Mouse (Mus musculus) CH12.LX (cell line): ENCODE measurements around the gene Fgfr2. TPM values are rescaled to one million over a fixed set of nuclear protein-coding genes. Genes with fewer than 3 reads are reported as not detected.

Source experiments
- DNase-seq: peaks from one replicate; pipeline ENCODE4 v3.0.0-alpha.2; 2013; ENCODE audit errors: extremely low read depth
- H3K27ac ChIP-seq: 2 replicates; pipeline ENCODE4 v1.5.1; 2012; ENCODE audit warnings: low read depth, mild to moderate bottlenecking, control low read depth, moderate library complexity; ENCODE audit not compliant: insufficient read depth
- H3K27me3 ChIP-seq: replicated peaks from 2 replicates; pipeline ENCODE3; 2012; ENCODE audit warnings: inconsistent platforms
- H3K36me3 ChIP-seq, 2 experiments: replicated peaks in 1 of 2; 2 replicates each; pipeline versions ENCODE3 to v1.6.1; 2012; ENCODE audit warnings: inconsistent platforms in 1 of 2, low read length in 1 of 2, mild to moderate bottlenecking in 1 of 2, mixed read lengths in 1 of 2, moderate library complexity in 1 of 2; ENCODE audit not compliant: control insufficient read depth in 1 of 2, insufficient read depth in 1 of 2
- H3K4me1 ChIP-seq, 2 experiments: 2 replicates each; pipeline ENCODE4 v1.6.1; 2012; ENCODE audit warnings: inconsistent platforms in 1 of 2, moderate library complexity in 1 of 2; ENCODE audit not compliant: insufficient read depth in 2 of 2, control insufficient read depth in 1 of 2
- H3K4me2 ChIP-seq: 2 replicates; pipeline ENCODE4 v1.6.1; 2012; ENCODE audit warnings: low read depth, mild to moderate bottlenecking, control low read depth; ENCODE audit not compliant: poor library complexity, insufficient read depth, severe bottlenecking
- H3K4me3 ChIP-seq, 3 experiments: fragments of 150-350 bp in 1 of 3; sonication (generic) in 1 of 3; replicated peaks in 1 of 3; 2 replicates each; pipeline versions ENCODE3 to v1.5.1; 2011 to 2012; ENCODE audit warnings: low read depth in 2 of 3, low read length in 2 of 3, mild to moderate bottlenecking in 2 of 3, moderate library complexity in 2 of 3, control low read depth in 1 of 3, improper control_type of control experiment in 1 of 3, inconsistent platforms in 1 of 3, mixed read lengths in 1 of 3; ENCODE audit not compliant: poor library complexity in 1 of 3
- H3K79me2 ChIP-seq: replicated peaks from 2 replicates; pipeline ENCODE4 v1.6.1; 2012; ENCODE audit warnings: mild to moderate bottlenecking, moderate library complexity; ENCODE audit not compliant: control insufficient read depth, poor library complexity, insufficient read depth, severe bottlenecking; ENCODE audit errors: extremely low read depth
- H3K9ac ChIP-seq: 2 replicates; pipeline ENCODE4 v1.6.1; 2012; ENCODE audit warnings: low read depth, mild to moderate bottlenecking, control low read depth, moderate library complexity; ENCODE audit not compliant: insufficient read depth
- H3K9me3 ChIP-seq: replicated peaks from 2 replicates; pipeline ENCODE3; 2012; ENCODE audit warnings: low read length, inconsistent platforms, mixed read lengths
- BHLHE40 ChIP-seq: IDR thresholded peaks from 2 replicates; pipeline ENCODE4 v1.6.1; 2011; ENCODE audit warnings: mild to moderate bottlenecking, low read depth, low read length, improper control_type of control experiment
- CHD1 ChIP-seq: IDR thresholded peaks from 2 replicates; pipeline ENCODE4 v1.6.1; 2012; ENCODE audit warnings: low read depth, low read length, improper control_type of control experiment, inconsistent platforms
- E2F4 ChIP-seq: IDR thresholded peaks from 2 replicates; pipeline ENCODE4 v1.6.1; 2011; ENCODE audit warnings: low read depth, low read length, improper control_type of control experiment; ENCODE audit not compliant: insufficient replicate concordance
- ELF1 ChIP-seq: IDR thresholded peaks from 2 replicates; pipeline ENCODE4 v1.6.1; 2014; ENCODE audit warnings: low read depth, mild to moderate bottlenecking, inconsistent platforms, low read length, improper control_type of control experiment
- GABPA ChIP-seq: IDR thresholded peaks from 2 replicates; pipeline ENCODE4 v1.6.1; 2012; ENCODE audit warnings: low read depth, low read length, improper control_type of control experiment, inconsistent platforms; ENCODE audit not compliant: insufficient replicate concordance
- JUN ChIP-seq: IDR thresholded peaks from 2 replicates; pipeline ENCODE4 v1.6.1; 2011; ENCODE audit warnings: low read depth, mild to moderate bottlenecking, low read length, improper control_type of control experiment, moderate library complexity; ENCODE audit not compliant: insufficient read depth
- JUND ChIP-seq: conservative IDR thresholded peaks from 2 replicates; pipeline ENCODE4 v1.6.1; 2011; ENCODE audit warnings: low read depth, low read length, improper control_type of control experiment
- KAT2A ChIP-seq: IDR thresholded peaks from 2 replicates; pipeline ENCODE4 v1.6.1; 2012; ENCODE audit warnings: low read length, improper control_type of control experiment, inconsistent platforms; ENCODE audit not compliant: insufficient replicate concordance
- MAFK ChIP-seq: IDR thresholded peaks from 2 replicates; pipeline ENCODE4 v1.6.1; 2011; ENCODE audit warnings: low read length, improper control_type of control experiment; ENCODE audit not compliant: insufficient replicate concordance
- MEF2A ChIP-seq: IDR thresholded peaks from 2 replicates; pipeline ENCODE4 v1.6.1; 2014; ENCODE audit warnings: low read depth, mild to moderate bottlenecking, inconsistent platforms, low read length, improper control_type of control experiment, borderline replicate concordance
- NELFE ChIP-seq: IDR thresholded peaks from 2 replicates; pipeline ENCODE4 v1.6.1; 2011; ENCODE audit warnings: low read depth, low read length, improper control_type of control experiment
- NRF1 ChIP-seq: IDR thresholded peaks from 2 replicates; pipeline ENCODE4 v1.6.1; 2014; ENCODE audit warnings: low read depth, mild to moderate bottlenecking, inconsistent platforms, low read length, improper control_type of control experiment, moderate library complexity
- PAX5 ChIP-seq: IDR thresholded peaks from 2 replicates; pipeline ENCODE4 v1.6.1; 2012; ENCODE audit warnings: low read length, inconsistent platforms, mixed read lengths
- POLR2A ChIP-seq: IDR thresholded peaks from 2 replicates; pipeline ENCODE4 v1.6.1; 2011; ENCODE audit warnings: low read depth, mild to moderate bottlenecking, improper control_type of control experiment, low read length
- POLR2AphosphoS2 ChIP-seq: IDR thresholded peaks from 2 replicates; pipeline ENCODE4 v1.6.1; 2011; ENCODE audit warnings: low read depth, low read length, improper control_type of control experiment
- RCOR1 ChIP-seq: conservative IDR thresholded peaks from 2 replicates; pipeline ENCODE4 v1.6.1; 2012; ENCODE audit warnings: low read depth, mild to moderate bottlenecking, inconsistent platforms, low read length, improper control_type of control experiment
- SIN3A ChIP-seq: IDR thresholded peaks from 2 replicates; pipeline ENCODE4 v1.6.1; 2012; ENCODE audit warnings: low read length, improper control_type of control experiment, inconsistent platforms
- SMC3 ChIP-seq: IDR thresholded peaks from 2 replicates; pipeline ENCODE4 v1.6.1; 2011; ENCODE audit warnings: low read depth, low read length, improper control_type of control experiment
- UBTF ChIP-seq: IDR thresholded peaks from 2 replicates; pipeline ENCODE4 v1.6.1; 2012; ENCODE audit warnings: low read depth, mild to moderate bottlenecking, inconsistent platforms, low read length, improper control_type of control experiment, moderate library complexity
- USF2 ChIP-seq: conservative IDR thresholded peaks from 2 replicates; pipeline ENCODE4 v1.6.1; 2011; ENCODE audit warnings: low read depth, low read length, improper control_type of control experiment
- ZC3H11A ChIP-seq: IDR thresholded peaks from 2 replicates; pipeline ENCODE4 v1.6.1; 2012; ENCODE audit warnings: low read depth, mild to moderate bottlenecking, inconsistent platforms, low read length, improper control_type of control experiment
- ZKSCAN1 ChIP-seq: IDR thresholded peaks from 2 replicates; pipeline ENCODE4 v1.6.1; 2012; ENCODE audit warnings: low read depth, inconsistent platforms, low read length, improper control_type of control experiment, borderline replicate concordance
- ZNF384 ChIP-seq: IDR thresholded peaks from 2 replicates; pipeline ENCODE4 v1.6.1; 2012; ENCODE audit warnings: low read depth, low read length, improper control_type of control experiment, inconsistent platforms
- dilution Hi-C: fragments of 300-500 bp; cut with MboI; formaldehyde crosslinking; loops from 2 replicates; pipeline ENCODE4 v1.14.3; 2020; ENCODE audit warnings: low sequenced_read_pairs; ENCODE audit not compliant: extremely low pct_unique_long_range_greater_than_20kb, extremely low pct_ligation_motif_present
- in situ Hi-C: fragments of 300-500 bp; cut with MboI; formaldehyde crosslinking; loops from 3 replicates; pipeline ENCODE4 v1.14.3; 2019; ENCODE audit warnings: low sequenced_read_pairs, low pct_ligation_motif_present, low pct_unique_long_range_greater_than_20kb, mixed read lengths
- polyA plus RNA-seq: library from polyadenylated mRNA; unstranded; fragments of >175 nt; gene quantifications from 2 replicates; pipeline ENCODE4 v1.2.1, GENCODE M21; 2012; ENCODE audit warnings: low read depth; ENCODE audit not compliant: insufficient read length
- total RNA-seq, 2 experiments: library from RNA; depleted of rRNA; stranded (reverse); fragments of 300-350 nt in 1 of 2; fragments of >200 nt in 1 of 2; gene quantifications; 2 replicates each; pipeline ENCODE4 v1.2.3; 2012 to 2014

The Fgfr2 gene
- total and polyA plus RNA-seq, 3 experiments, result not detected

DNA sequence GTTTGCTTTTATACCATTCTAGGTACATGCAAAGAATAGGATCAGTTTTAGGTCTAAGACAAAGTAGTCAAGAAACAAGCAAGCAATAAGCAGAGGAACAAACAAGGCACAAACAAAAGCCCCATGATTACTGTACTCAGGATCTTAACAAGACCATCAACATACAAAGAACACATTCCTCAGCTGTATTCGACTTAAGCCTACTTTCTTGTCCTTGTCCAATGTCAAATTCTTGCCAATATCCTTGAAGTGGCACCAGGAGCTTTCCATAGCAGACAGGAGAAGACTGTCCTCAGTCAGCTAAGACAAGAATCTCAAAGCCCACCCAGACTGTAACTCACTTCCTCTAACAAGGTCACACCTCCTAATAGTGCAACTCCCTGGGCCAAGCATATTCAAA, 944.1 kb downstream of the Fgfr2 start:
- in situ Hi-C loops, result no loop called here
- Histone ChIP-seq H3K79me2 (no peaks in the 10 kb centered on the region), H3K36me3 (no peaks in the 10 kb centered on the region), H3K27me3 (peaks cover 41% of the 10 kb centered on the region)
- TF ChIP-seq ZC3H11A, result no peak
- no peak for TF ChIP-seq E2F4
- TF ChIP-seq RCOR1, result no peak
- no peak for TF ChIP-seq UBTF
- TF ChIP-seq ZKSCAN1, result no peak
- no peak for TF ChIP-seq MAFK
- no peak for TF ChIP-seq CHD1
- no peak for TF ChIP-seq POLR2A
- TF ChIP-seq USF2, result no peak
- no peak for TF ChIP-seq NELFE
- TF ChIP-seq MEF2A, result no peak
- no peak for TF ChIP-seq BHLHE40
- no peak for TF ChIP-seq PAX5
- no peak for TF ChIP-seq ELF1
- TF ChIP-seq SMC3, result no peak
- TF ChIP-seq SIN3A, result no peak
- no peak for TF ChIP-seq JUN
- TF ChIP-seq JUND, result no peak
- no peak for TF ChIP-seq KAT2A
- TF ChIP-seq GABPA, result no peak
- TF ChIP-seq, all 38 proteins: peak for 0
- H3K9me3 ChIP-seq, result peaks cover 16% of the 10 kb centered on the region
- H3K9ac ChIP-seq, result no peak overlapping the region
- dilution Hi-C loops, result no loop called here
- H3K4me1 ChIP-seq, result no peaks in the 10 kb centered on the region
- no peak for DNase-seq
- no peak overlapping the region for H3K27ac ChIP-seq
- H3K4me3 ChIP-seq, result no peak overlapping the region
- H3K4me2 ChIP-seq, result no peak overlapping the region

DNA sequence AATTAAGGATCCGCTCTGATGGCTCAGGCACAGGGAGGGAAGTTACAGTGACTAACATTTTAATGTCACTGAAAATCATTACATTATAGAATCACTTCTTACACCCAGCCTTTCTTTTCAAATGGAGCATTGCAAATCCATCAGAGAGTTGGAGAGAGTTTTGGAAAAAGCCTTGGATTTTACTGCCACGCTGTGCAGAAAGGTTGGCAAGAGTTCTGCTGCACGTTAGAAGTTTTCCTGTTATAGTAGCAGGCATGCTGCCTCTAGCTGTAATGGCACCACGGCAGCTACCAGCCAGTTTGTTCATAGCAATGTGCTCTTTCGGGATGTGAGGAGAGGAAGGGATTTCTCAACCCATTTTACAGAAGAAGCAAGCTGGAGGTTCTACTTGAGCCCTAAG, 948.4 kb downstream of the Fgfr2 start:
- no peak for DNase-seq
- H3K4me1 ChIP-seq, result no peaks in the 10 kb centered on the region
- H3K9ac ChIP-seq, result no peak overlapping the region
- peaks cover 23% of the 10 kb centered on the region for H3K9me3 ChIP-seq
- H3K4me2 ChIP-seq, result no peak overlapping the region
- in situ Hi-C loops (no loop called here), dilution Hi-C loops (no loop called here)
- H3K27me3 ChIP-seq, result peaks cover 69% of the 10 kb centered on the region
- no peak overlapping the region for H3K27ac ChIP-seq
- no peak for TF ChIP-seq POLR2AphosphoS2
- no peak for TF ChIP-seq ZNF384
- no peak for TF ChIP-seq PAX5
- TF ChIP-seq BHLHE40, result no peak
- no peak for TF ChIP-seq POLR2A
- no peak for TF ChIP-seq NRF1
- no peak for TF ChIP-seq SMC3
- TF ChIP-seq KAT2A, result no peak
- no peak for TF ChIP-seq ELF1
- no peak for TF ChIP-seq ZKSCAN1
- H3K79me2 ChIP-seq, result no peaks in the 10 kb centered on the region
- no peaks in the 10 kb centered on the region for H3K36me3 ChIP-seq
- no peak overlapping the region for H3K4me3 ChIP-seq
